Mouse (Mus musculus) adrenal gland, postnatal 36 days (tissue): ENCODE data around the gene Syt13. TPM values are rescaled to one million over a fixed set of nuclear protein-coding genes. Genes with fewer than 3 reads are reported as not detected.

ENCODE experiments used
- total RNA-seq, 2 experiments: library from RNA; stranded (reverse); gene quantifications; 2 replicates each; pipeline ENCODE4 v1.2.3; 2021

Gene Syt13
- total RNA-seq, 2 experiments from 2014 or later, result 1.1 to 2.0 TPM

Other genes starting within 250 kb of the Syt13 start
- gene Prdm11, start 131.1 kb downstream of the Syt13 start, total RNA-seq, result 10 to 100 TPM; 43.5 to 58.3 TPM